Mouse (Mus musculus): Measurements from ENCODE around the gene Gm20388. TPM values are rescaled to one million over a fixed set of nuclear protein-coding genes. Genes with fewer than 3 reads are reported as not detected.
A peak's percentile ranks its signal among the peaks of the same experiment; 100 is the strongest.

The Gm20388 gene
- polyA plus RNA-seq, 1 experiment from 2014 or later: not detected

- Histone ChIP-seq H3K4me3 (ENCODE audit: low read depth, low read length) (no peak overlapping the region), H3K4me2 (ENCODE audit: low read depth, severe bottlenecking) (no peak overlapping the region), H3K4me1 (ENCODE audit: control insufficient read depth, insufficient read depth, low read length) (no peaks in the 10 kb centered on the region), H3K9me3 (ENCODE audit: control insufficient read depth, low read length) (no peaks in the 10 kb centered on the region), H3K27me3 (ENCODE audit: control insufficient read depth, insufficient read depth, low read length) (peaks cover 2% of the 10 kb centered on the region; the same call in 1 of the 2 replicates), H3K36me3 (ENCODE audit: control insufficient read depth, insufficient read depth, low read length) (no peaks in the 10 kb centered on the region), H3K27ac (replicated peaks; ENCODE audit: low read depth, low read length) (no peak overlapping the region), H3K9ac (ENCODE audit: low read length) (no peak overlapping the region)
- 56% methylated on average over 19 of the region's 19 CpGs for WGBS
- ATAC-seq (ENCODE audit: insufficient number of reproducible peaks, low FRiP score, low TSS enrichment, low read depth) (no peak), DNase-seq (ENCODE audit: low spot score) (no peak)
Observed at GRCm38 (mm10) chr8:121043719-121044440, 1133.2 kb downstream of the Gm20388 start.

GRCm38 (mm10) chr8:121047441-121047840, 1136.8 kb downstream of the Gm20388 start:
- Histone ChIP-seq H3K27me3 (ENCODE audit: control insufficient read depth, insufficient read depth, low read length) (0 out of 2 replicates have a peak, but pooled peaks cover 2% of the 10 kb centered on the region), H3K4me2 (ENCODE audit: low read depth, severe bottlenecking) (no peak overlapping the region), H3K4me3 (ENCODE audit: low read depth, low read length) (no peak overlapping the region), H3K27ac (replicated peaks; ENCODE audit: low read depth, low read length) (no peak overlapping the region), H3K4me1 (ENCODE audit: control insufficient read depth, insufficient read depth, low read length) (no peaks in the 10 kb centered on the region), H3K9me3 (ENCODE audit: control insufficient read depth, low read length) (no peaks in the 10 kb centered on the region), H3K36me3 (ENCODE audit: control insufficient read depth, insufficient read depth, low read length) (no peaks in the 10 kb centered on the region), H3K9ac (ENCODE audit: low read length) (no peak overlapping the region)
- ATAC-seq (ENCODE audit: insufficient number of reproducible peaks, low FRiP score, low TSS enrichment, low read depth) (no peak), DNase-seq (ENCODE audit: low spot score) (no peak)
- WGBS: 62% methylated on average over 9 of the region's 9 CpGs

GRCm38 (mm10) chr8:121058081-121058480, 1147.4 kb downstream of the Gm20388 start:
- no peak for ATAC-seq (ENCODE audit: insufficient number of reproducible peaks, low FRiP score, low TSS enrichment, low read depth)

GRCm38 (mm10) chr8:121059098-121059497, 1148.5 kb downstream of the Gm20388 start:
- Histone ChIP-seq H3K4me3 (ENCODE audit: low read depth, low read length) (no peak overlapping the region), H3K4me2 (ENCODE audit: low read depth, severe bottlenecking) (no peak overlapping the region), H3K27ac (replicated peaks; ENCODE audit: low read depth, low read length) (no peak overlapping the region), H3K36me3 (ENCODE audit: control insufficient read depth, insufficient read depth, low read length) (no peaks in the 10 kb centered on the region), H3K9me3 (ENCODE audit: control insufficient read depth, low read length) (no peaks in the 10 kb centered on the region), H3K9ac (ENCODE audit: low read length) (no peak overlapping the region), H3K4me1 (ENCODE audit: control insufficient read depth, insufficient read depth, low read length) (no peaks in the 10 kb centered on the region), H3K27me3 (ENCODE audit: control insufficient read depth, insufficient read depth, low read length) (no peaks in the 10 kb centered on the region)
- WGBS: 89% methylated on average over 7 of the region's 7 CpGs
- ATAC-seq (ENCODE audit: insufficient number of reproducible peaks, low FRiP score, low TSS enrichment, low read depth) (no peak), DNase-seq (ENCODE audit: low spot score) (no peak)

More at GRCm38 (mm10) chr8:121058081-121058480, 1147.4 kb downstream of the Gm20388 start:
- WGBS: 64% methylated on average over 9 of the region's 9 CpGs
- Histone ChIP-seq H3K9ac (ENCODE audit: low read length) (no peak overlapping the region), H3K4me1 (ENCODE audit: control insufficient read depth, insufficient read depth, low read length) (no peaks in the 10 kb centered on the region), H3K4me2 (ENCODE audit: low read depth, severe bottlenecking) (no peak overlapping the region), H3K27ac (replicated peaks; ENCODE audit: low read depth, low read length) (no peak overlapping the region), H3K4me3 (ENCODE audit: low read depth, low read length) (no peak overlapping the region), H3K9me3 (ENCODE audit: control insufficient read depth, low read length) (no peaks in the 10 kb centered on the region), H3K27me3 (ENCODE audit: control insufficient read depth, insufficient read depth, low read length) (no peaks in the 10 kb centered on the region), H3K36me3 (ENCODE audit: control insufficient read depth, insufficient read depth, low read length) (no peaks in the 10 kb centered on the region)
- DNase-seq (ENCODE audit: low spot score): no peak

GRCm38 (mm10) chr8:121062521-121062920, 1151.9 kb downstream of the Gm20388 start:
- Histone ChIP-seq H3K36me3 (ENCODE audit: control insufficient read depth, insufficient read depth, low read length) (no peaks in the 10 kb centered on the region), H3K4me1 (ENCODE audit: control insufficient read depth, insufficient read depth, low read length) (no peaks in the 10 kb centered on the region)

GRCm38 (mm10) chr8:121063649-121064048, 1153.0 kb downstream of the Gm20388 start:
- H3K4me3 ChIP-seq (ENCODE audit: low read depth, low read length): no peak overlapping the region

More at GRCm38 (mm10) chr8:121062521-121062920, 1151.9 kb downstream of the Gm20388 start:
- H3K9me3 ChIP-seq (ENCODE audit: control insufficient read depth, low read length): no peaks in the 10 kb centered on the region
- ATAC-seq (ENCODE audit: insufficient number of reproducible peaks, low FRiP score, low TSS enrichment, low read depth): no peak
- H3K27me3 ChIP-seq (ENCODE audit: control insufficient read depth, insufficient read depth, low read length): no peaks in the 10 kb centered on the region
- WGBS: 87% methylated on average over 6 of the region's 6 CpGs
- DNase-seq (ENCODE audit: low spot score): no peak
- no peak overlapping the region for H3K27ac ChIP-seq (replicated peaks; ENCODE audit: low read depth, low read length)
- no peak overlapping the region for H3K9ac ChIP-seq (ENCODE audit: low read length)
- H3K4me2 ChIP-seq (ENCODE audit: low read depth, severe bottlenecking): no peak overlapping the region
- no peak overlapping the region for H3K4me3 ChIP-seq (ENCODE audit: low read depth, low read length)

GRCm38 (mm10) chr8:121071454-121071853, 1160.8 kb downstream of the Gm20388 start:
- no peak overlapping the region for H3K4me2 ChIP-seq (ENCODE audit: low read depth, severe bottlenecking)
- ATAC-seq (ENCODE audit: insufficient number of reproducible peaks, low FRiP score, low TSS enrichment, low read depth) (no peak), DNase-seq (ENCODE audit: low spot score) (peak; percentile 29)
- no peaks in the 10 kb centered on the region for H3K36me3 ChIP-seq (ENCODE audit: control insufficient read depth, insufficient read depth, low read length)
- peaks cover 20% of the 10 kb centered on the region for H3K4me1 ChIP-seq (ENCODE audit: control insufficient read depth, insufficient read depth, low read length)
- WGBS: 2% methylated on average over 12 of the region's 12 CpGs
- H3K9me3 ChIP-seq (ENCODE audit: control insufficient read depth, low read length): no peaks in the 10 kb centered on the region
- H3K27me3 ChIP-seq (ENCODE audit: control insufficient read depth, insufficient read depth, low read length): peaks cover 69% of the 10 kb centered on the region
- H3K9ac ChIP-seq (ENCODE audit: low read length): no peak overlapping the region
- no peak overlapping the region for H3K27ac ChIP-seq (replicated peaks; ENCODE audit: low read depth, low read length)
- H3K4me3 ChIP-seq (ENCODE audit: low read depth, low read length): no peak overlapping the region

More at GRCm38 (mm10) chr8:121063649-121064048, 1153.0 kb downstream of the Gm20388 start:
- no peak overlapping the region; the same call in 1 of the 2 replicates for H3K27ac ChIP-seq (replicated peaks; ENCODE audit: low read depth, low read length)
- DNase-seq (ENCODE audit: low spot score) (peak; percentile 43), ATAC-seq (ENCODE audit: insufficient number of reproducible peaks, low FRiP score, low TSS enrichment, low read depth) (no peak)
- no peaks in the 10 kb centered on the region for H3K4me1 ChIP-seq (ENCODE audit: control insufficient read depth, insufficient read depth, low read length)
- 64% methylated on average over 13 of the region's 13 CpGs for WGBS
- H3K4me2 ChIP-seq (ENCODE audit: low read depth, severe bottlenecking): no peak overlapping the region
- no peak overlapping the region for H3K9ac ChIP-seq (ENCODE audit: low read length)
- no peaks in the 10 kb centered on the region for H3K9me3 ChIP-seq (ENCODE audit: control insufficient read depth, low read length)
- H3K27me3 ChIP-seq (ENCODE audit: control insufficient read depth, insufficient read depth, low read length): 0 out of 2 replicates have a peak, but pooled peaks cover 2% of the 10 kb centered on the region
- H3K36me3 ChIP-seq (ENCODE audit: control insufficient read depth, insufficient read depth, low read length): no peaks in the 10 kb centered on the region

- DNase-seq (ENCODE audit: low spot score): peak; percentile 42
- 16% methylated on average over 11 of the region's 11 CpGs for WGBS
- Histone ChIP-seq H3K36me3 (ENCODE audit: control insufficient read depth, insufficient read depth, low read length) (no peaks in the 10 kb centered on the region), H3K4me1 (ENCODE audit: control insufficient read depth, insufficient read depth, low read length) (peaks cover 20% of the 10 kb centered on the region), H3K9me3 (ENCODE audit: control insufficient read depth, low read length) (no peaks in the 10 kb centered on the region), H3K27ac (replicated peaks; ENCODE audit: low read depth, low read length) (no peak overlapping the region), H3K27me3 (ENCODE audit: control insufficient read depth, insufficient read depth, low read length) (peaks cover 80% of the 10 kb centered on the region), H3K9ac (ENCODE audit: low read length) (no peak overlapping the region), H3K4me2 (ENCODE audit: low read depth, severe bottlenecking) (no peak overlapping the region), H3K4me3 (ENCODE audit: low read depth, low read length) (no peak overlapping the region; the same call in 1 of the 2 replicates)
- ATAC-seq (ENCODE audit: insufficient number of reproducible peaks, low FRiP score, low TSS enrichment, low read depth): no peak
Observed at GRCm38 (mm10) chr8:121072406-121073130, 1161.9 kb downstream of the Gm20388 start.
